Mouse (Mus musculus) adrenal gland, postnatal 4 days (tissue): ENCODE data around the gene Dnajc30. TPM values are rescaled to one million over a fixed set of nuclear protein-coding genes. Genes with fewer than 3 reads are reported as not detected.
"Not testable (repeated sequence)": the region's sequence is repeated elsewhere in the genome, so short reads cannot be mapped to it uniquely, and the experiment has no call there.

Source experiments
- DNase-seq, 2 experiments: peaks; one replicate each; pipeline ENCODE4 v3.0.0; 2021 to 2022; ENCODE audit warnings: low spot score in 2 of 2, mixed read lengths in 2 of 2
- long read RNA-seq, 2 experiments: library from polyadenylated mRNA; stranded (forward); transcript quantifications; one replicate each; pipeline ENCODE4 v2.0.0; 2021
- total RNA-seq, 2 experiments: library from RNA; stranded (reverse); gene quantifications; 2 replicates each; pipeline ENCODE4 v1.2.3; 2021

Gene Dnajc30
- 10 to 100 TPM; 27.9 to 28.8 TPM for total RNA-seq
- long read RNA-seq, experiment 1, transcript Dnajc30-201 (1 exons, 1,661 nt) = major isoform, 40 of 40 reads
- long read RNA-seq, experiment 1, partial matches to known transcripts = 0 of 40 reads
- long read RNA-seq, experiment 1, other reads (novel, unspliced or antisense) = 0 of 40 reads
- long read RNA-seq, experiment 2, transcript Dnajc30-201 (1 exons, 1,661 nt) = major isoform, 49 of 51 reads
- long read RNA-seq, experiment 2, partial matches to known transcripts = 0 of 51 reads
- long read RNA-seq, experiment 2, other reads (novel, unspliced or antisense) = 2 of 51 reads

GRCm38 (mm10) chr5:135063629-135064381, at the start of gene Dnajc30:
Dnajc30 (plus strand) TSS chr5:135064202.
- peak; percentile 89 to 96 for DNase-seq

GRCm38 (mm10) chr5:135015497-135015896, 48.5 kb upstream of the Dnajc30 start:
- DNase-seq = peak; percentile 74 to 77

GRCm38 (mm10) chr5:135016224-135016759, 47.7 kb upstream of the Dnajc30 start:
- DNase-seq = no peak

GRCm38 (mm10) chr5:135021814-135022213, 42.2 kb upstream of the Dnajc30 start:
- DNase-seq = peak in 1 of 2 experiments; percentile 50

DNA sequence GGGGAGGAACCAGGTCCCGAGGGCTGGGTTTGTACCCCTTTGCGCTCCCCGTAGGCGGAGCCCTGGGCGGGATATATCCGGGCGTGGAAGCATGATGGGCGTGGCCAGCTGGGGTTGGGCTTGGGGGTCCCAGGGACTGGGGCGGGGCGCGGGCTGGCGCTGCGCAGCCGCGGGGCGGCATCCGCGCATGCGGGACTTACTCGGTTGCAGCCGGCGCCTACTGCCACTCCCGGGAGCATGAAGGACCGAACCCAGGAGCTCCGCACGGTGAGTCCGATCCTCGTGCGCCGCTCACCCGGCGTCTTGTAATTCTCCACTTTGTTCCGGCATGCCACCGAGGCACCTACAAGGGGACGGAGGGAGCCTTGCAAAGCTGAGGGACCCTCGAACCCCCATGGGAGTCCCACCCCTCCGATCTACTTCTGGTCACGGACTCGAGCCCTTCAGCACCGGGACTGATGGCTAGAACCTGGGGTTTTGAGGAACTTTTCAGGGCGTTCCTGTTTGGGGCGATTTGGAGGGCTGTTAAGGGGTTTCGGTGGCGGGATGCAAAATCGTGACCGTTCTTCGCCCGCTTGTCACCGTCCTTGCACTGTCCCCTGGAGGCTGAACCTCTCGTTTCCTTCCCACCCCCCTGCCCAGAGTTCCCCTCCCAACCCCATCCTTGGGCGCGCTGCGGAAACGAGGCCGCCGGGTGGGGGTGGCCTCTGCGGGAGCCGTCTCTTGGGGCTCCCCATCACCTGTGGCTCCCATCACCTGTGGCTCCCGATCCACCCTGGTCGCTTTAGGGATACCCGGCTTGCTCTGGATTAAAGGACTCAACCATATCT, 40.4 kb upstream of the Dnajc30 start, which contains the start of gene Stx1a:
Gene Stx1a (plus strand): TSS at position 139 of the 830 bp plus-strand sequence.
- peak; percentile 59 to 71 for DNase-seq

GRCm38 (mm10) chr5:135024665-135025224, 39.3 kb upstream of the Dnajc30 start:
- no peak for DNase-seq

DNA sequence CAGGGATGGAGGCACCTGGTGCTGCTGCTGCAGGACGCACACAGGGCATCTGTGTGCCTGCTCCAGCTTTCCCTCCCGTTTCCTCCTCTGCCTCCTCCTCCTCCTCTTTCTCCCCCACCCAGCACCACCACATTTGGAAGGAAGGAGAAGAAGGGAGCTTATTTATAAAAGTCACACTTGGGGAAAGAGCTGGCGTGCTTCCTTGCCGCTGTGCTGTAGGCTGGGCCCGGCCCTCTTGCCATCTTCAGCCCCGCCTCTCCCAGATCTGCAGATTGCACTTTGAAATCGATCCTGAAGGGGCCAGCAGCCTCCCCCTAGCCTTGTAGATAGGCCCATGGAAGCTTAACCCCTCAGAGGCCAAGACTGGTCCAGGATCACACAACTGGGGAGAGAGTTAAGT, 38.1 kb upstream of the Dnajc30 start:
- DNase-seq = no peak

DNA sequence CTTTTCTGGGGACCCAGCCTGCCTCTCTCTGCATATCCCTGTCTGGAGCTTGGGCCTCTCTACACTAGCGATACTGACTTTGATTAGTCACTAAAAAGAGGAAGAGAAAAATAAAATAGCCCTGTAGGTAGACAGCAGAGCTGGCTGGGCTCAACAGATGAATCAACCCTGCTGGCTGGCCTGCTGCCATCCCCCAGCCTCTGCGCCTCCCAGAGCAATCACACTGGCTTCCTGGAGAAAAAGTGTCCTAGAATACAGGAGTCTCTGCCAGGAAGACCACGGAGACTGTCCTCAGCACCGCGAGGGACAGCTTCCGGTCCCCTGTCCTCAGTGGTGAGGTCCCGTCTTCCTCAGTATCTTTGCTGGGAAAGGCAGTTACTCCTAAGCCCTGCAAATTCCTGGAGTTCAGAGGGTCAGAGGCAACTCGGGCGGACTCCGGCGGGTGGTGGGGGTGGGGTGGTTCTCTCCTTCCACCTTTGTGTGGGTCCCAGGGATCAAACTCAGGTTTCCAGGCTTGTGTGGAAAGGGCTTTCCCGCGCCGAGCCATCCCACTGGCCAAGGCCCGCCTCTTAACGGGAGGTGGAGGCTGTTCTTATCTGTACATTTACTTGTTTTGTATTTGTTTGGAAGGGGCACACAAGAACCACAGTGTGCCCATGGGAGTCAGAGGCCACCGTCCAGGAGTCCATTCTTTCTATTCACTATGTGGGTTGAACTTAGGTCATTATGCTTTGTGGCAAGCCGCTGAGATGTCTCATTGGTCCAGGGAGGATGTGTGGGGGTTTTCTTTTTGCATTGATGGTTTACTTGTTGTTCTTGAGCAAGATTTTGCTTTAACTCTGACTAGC, 34.8 kb upstream of the Dnajc30 start:
- DNase-seq = peak in 1 of 2 experiments; percentile 49

GRCm38 (mm10) chr5:135032581-135032980, 31.4 kb upstream of the Dnajc30 start:
- DNase-seq = no peak

DNA sequence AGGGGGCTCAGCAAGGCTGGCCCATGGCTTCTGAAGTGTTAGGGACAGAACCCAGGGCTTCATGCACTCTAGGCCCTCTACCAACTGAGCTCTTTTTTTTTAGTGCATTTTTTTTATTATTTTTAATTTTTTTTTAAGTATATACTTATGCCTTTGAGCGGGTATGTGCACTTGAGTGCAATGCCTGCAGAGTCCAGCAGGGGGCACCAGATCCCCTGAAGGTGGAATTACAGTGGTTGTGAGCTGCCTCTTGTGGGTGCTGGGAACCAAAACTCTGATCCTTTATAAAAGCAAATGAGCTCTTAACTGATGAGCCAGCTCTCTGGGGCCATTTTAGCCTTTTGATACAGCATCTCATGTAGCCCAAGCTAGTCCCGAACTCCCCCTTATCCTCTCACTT, 29.4 kb upstream of the Dnajc30 start:
- DNase-seq = no peak

DNA sequence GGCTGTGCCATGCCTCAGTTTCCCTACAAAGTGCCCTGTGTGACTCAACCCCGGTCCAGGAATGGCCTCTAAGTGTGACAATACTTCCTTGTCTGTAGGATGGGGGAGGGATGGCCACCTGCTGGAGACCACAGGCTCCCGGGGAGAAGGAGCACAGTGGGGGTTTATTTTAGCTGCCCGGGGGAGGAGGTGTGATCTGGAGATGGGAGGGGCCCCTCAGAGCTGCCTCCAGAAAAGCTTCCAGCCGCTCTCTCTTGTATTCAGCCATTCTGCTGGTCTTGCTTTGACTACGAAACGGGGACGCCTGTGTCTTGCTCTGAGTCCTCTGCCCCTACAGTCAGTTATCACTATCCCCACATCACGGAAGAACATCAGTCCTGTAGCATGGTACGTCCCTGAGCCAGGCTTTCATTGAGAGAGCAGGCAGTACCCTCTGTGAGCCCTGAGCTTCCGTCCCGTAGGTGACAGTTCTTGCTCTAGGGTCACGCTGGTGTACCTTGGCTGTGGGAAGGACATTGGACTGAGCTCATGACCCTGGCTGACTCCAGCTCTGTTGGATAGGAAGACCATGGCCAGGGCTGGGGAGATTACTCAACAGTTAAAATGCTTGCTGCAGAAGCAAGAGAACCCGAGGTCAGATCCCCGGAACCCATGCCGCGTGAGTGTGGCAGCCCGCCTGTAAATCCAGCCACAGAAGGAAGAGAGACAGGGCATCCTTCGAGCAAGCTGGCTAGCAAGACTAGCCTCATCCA, 28.2 kb upstream of the Dnajc30 start:
- DNase-seq = no peak

DNA sequence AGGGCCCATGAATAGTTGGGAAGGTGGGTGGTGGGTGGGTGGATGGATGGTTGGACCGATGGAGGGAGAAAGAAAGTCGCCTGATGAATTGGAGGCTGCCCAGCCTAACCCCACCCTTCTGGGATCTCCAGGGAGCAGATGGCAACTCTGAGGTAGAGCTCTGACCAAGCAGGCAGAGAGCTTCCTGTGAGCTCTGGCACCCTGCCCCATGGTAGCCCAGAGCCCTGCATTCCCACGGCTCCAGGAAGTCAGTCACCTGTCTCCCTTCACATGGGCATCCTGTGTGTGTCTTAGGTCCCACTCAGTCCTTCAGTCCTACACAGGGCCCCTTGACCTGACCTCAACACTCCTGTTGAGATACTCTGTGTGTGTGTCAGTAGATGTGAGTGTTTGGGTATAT, 26.1 kb upstream of the Dnajc30 start:
- DNase-seq = no peak

DNA sequence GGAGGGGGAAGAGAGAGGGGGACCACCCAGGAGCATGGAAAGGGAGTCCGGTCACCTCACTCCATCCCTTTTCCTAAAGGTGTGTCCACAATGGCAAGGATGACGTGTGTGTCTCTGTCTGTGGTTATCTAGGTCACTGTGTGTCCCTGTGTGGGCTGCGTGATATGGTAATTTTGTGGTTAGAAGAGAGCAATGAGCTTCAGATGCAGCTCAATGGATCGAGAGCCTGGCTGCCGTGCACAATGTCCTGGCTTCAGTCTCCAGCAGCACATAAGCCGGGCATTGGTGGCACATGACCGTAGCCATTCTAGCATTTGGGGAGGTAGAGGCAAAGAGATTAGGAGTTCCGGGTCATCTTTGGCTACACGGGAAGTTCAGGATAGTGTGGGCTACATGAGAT, 24.5 kb upstream of the Dnajc30 start:
- no peak for DNase-seq

DNA sequence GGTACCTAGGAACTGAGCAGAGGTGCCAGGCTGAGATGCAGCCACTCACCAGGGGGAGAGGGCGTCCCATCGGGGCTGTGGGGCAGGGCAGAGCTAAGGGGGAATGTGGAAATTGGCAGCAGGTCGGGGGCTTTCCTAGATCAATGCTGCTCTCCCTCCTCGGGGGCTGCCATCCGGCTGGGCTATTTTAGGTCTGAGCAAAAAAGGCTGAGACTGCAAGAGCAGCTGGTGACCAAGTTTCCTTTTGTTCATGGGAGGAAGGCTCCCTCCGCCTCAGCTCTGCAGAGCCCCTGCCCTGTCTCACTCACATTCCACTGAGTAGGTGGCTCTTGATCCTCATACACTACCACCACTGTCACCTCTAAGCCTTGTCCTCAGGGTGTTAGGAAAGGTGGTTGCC, 23.9 kb upstream of the Dnajc30 start:
- DNase-seq = no peak

DNA sequence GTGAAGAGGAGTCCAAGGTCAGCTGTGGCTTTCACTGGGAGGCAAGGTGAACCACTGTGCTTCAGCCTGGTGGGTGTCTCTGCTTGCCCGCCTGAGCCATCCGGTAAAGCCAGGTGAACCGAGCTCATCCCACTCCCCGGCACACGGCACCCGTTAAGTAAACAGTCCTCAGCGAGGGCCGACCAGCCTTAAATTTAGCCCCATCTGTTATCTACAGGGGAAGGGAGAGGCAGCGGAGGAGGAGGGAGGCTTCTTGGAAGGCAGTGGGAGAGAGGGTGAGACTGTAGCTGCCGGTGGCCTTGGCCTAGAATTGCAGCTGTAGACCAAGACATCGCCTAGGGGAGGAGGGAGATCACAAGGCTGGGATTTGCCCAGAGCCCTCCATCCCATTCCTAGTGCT, 23.2 kb upstream of the Dnajc30 start:
- no peak for DNase-seq

GRCm38 (mm10) chr5:135042105-135042788, 21.8 kb upstream of the Dnajc30 start:
- DNase-seq = no peak

DNA sequence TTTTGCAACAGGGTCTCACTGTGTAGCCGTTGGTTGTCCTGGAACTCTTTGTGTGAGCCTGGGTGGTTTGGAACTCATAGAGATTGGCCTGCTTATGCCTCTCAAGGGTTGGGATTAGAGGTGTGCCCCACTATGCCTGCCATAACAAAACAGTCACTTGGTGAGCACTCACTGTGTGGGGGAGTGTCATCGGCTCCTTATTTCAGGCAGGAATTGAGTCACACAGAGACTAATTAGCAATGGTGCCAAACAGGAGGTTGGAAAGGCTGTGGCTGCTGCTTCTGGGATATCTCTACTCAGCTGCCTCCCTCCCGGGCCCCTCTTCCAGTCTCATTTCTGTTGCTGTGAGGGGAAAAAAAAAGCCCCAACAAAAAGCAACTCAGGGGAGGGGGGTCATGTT, 19.4 kb upstream of the Dnajc30 start:
- no peak for DNase-seq

GRCm38 (mm10) chr5:135048539-135048938, 15.5 kb upstream of the Dnajc30 start:
- no peak for DNase-seq

DNA sequence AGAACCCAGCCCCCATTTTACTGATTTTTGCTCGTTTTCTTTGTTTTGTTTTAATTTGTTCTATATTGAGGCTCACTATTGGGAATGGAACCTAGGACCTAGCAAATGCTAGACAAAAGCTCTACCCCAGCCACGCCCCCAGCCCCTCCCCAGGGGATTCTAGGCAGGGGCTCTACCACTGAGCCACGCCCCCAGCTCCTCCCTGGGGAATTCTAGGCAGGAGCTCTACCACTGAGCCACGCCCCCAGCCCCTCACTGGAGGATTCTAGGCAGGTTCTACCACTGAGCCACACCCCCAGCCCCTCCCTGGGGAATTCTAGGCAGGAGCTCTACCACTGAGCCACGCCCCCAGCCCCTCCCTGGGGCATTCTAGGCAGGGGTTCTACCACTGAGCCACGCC, 14.7 kb upstream of the Dnajc30 start:
- DNase-seq = not testable (repeated sequence)
